Mouse (Mus musculus): ENCODE results near the gene Far2.

GRCm38 (mm10) chr6:148141874-148142273 lies 94.8 kb downstream of the Far2 start:
- TF ChIP-seq POLR2A (IDR thresholded peaks at IDR 0.05; ENCODE audit: insufficient read length, low read depth) (no peak), MYOD1 (IDR thresholded peaks at IDR 0.05; ENCODE audit: control insufficient read depth in 1 of 3, insufficient read length in 2 of 3, low read depth in 2 of 3) (no peak), POLR2AphosphoS2 (IDR thresholded peaks at IDR 0.05; ENCODE audit: insufficient read length, low read depth) (no peak), USF1 (IDR thresholded peaks at IDR 0.05; ENCODE audit: low read depth) (no peak), CEBPB (IDR thresholded peaks at IDR 0.05; ENCODE audit: insufficient read depth, poor library complexity, severe bottlenecking) (no peak), MYOG (IDR thresholded peaks at IDR 0.05; ENCODE audit: control insufficient read depth in 1 of 3, insufficient read depth in 1 of 3, insufficient read length in 2 of 3, low read depth in 2 of 3) (no peak), MAX (IDR thresholded peaks at IDR 0.05; ENCODE audit: low read depth) (no peak), E2F4 (IDR thresholded peaks at IDR 0.05; ENCODE audit: insufficient read depth) (no peak), REST (IDR thresholded peaks at IDR 0.05; ENCODE audit: insufficient read depth, insufficient read length) (no peak), TCF12 (IDR thresholded peaks at IDR 0.05; ENCODE audit: insufficient read depth, poor library complexity, severe bottlenecking) (no peak), TCF3 (IDR thresholded peaks at IDR 0.05; ENCODE audit: insufficient read length, low read depth) (no peak), SRF (IDR thresholded peaks at IDR 0.05; ENCODE audit: control insufficient read depth, insufficient read length, low read depth) (no peak)
